Mouse (Mus musculus) frontal cortex, adult 2 months (tissue): Measurements from ENCODE around the gene Rhob. TPM values are rescaled to one million over a fixed set of nuclear protein-coding genes. Genes with fewer than 3 reads are reported as not detected.

Experiments used
- DNase-seq, 2 experiments: peaks; one replicate each; pipeline ENCODE4 v3.0.0; 2022; ENCODE audit warnings: low spot score in 1 of 2; ENCODE audit errors: extremely low spot score in 1 of 2
- polyA plus RNA-seq: library from polyadenylated mRNA; depleted of rRNA; stranded (reverse); fragments of >200 nt; gene quantifications from 2 replicates; pipeline ENCODE4 v1.2.3, GENCODE M21; 2012; rRNA removed

Rhob gene
- polyA plus RNA-seq, 1 experiment = 285 TPM

DNA sequence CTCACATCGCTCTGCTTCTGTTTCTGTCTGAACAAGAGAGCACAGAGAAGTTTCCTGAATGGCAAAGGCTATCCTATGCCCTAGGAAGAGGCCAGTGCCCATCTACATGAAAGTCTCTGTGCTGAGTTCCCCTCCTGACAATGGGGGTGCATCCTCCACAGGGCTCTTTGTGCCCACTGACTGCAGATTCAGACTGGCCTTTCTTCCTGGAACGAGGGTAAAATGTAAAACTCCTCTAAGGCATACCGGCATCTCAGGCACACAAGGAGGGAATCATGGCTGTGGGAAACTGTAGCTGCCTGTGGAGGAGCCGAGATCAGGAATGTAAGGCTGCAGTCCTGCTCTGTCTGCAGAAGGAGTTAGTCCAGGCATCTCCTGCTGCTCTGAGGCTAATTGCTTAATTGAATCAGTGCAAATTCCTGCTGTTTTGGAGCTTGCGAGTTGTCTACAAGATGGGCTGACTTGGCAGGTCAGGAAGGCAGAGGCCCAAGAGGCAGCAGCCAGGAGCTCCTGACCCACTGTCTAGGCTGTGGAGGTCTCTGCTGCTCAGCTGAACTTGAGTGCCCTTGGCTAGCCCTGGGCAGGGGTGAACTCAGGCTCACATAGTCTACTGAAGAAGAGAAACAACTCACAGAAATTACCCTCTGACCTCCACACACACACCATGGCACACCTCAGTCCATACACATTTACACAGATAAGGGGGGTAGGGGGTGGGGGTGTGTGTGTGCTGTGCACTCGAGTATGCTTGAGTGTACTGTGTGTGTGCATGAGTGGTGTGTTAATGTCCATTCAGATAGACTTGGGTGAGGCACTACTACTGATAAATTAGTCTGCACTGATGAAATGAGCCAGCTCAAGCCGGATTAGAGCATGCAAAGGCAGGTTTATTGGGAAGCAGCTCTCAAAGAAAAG, 48.0 kb downstream of the Rhob start:
- DNase-seq = no peak

- DNase-seq = peak; percentile 41 to 77
These were observed 49.2 kb downstream of the Rhob start for GRCm38 (mm10) chr12:8450639-8451038.

DNA sequence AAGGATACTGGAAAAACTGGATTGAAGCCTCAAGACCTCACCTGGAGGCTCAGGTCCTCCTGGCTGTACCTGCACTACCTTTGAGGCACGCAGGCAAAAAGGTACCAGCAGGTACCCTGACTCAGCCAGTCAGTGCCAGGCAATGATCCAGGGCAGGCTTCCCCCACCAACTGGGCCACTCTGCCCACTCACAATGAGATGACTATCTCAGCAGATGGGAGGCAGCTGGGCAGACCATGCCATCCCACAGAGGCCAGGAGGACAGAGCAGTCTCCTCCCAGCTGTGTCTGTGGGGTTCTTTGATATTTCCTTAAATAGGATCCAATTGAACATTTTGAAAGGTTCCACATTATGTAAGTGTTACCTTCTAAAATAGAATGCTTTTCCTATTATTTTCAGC, 49.8 kb downstream of the Rhob start:
- peak; percentile 49 to 71 for DNase-seq

Other genes starting within 250 kb of the Rhob start
- gene Gdf7, start 198.1 kb downstream of the Rhob start, polyA plus RNA-seq = 0.08 and 0.26 TPM in 2 replicates
- gene Hs1bp3, start 186.6 kb downstream of the Rhob start, polyA plus RNA-seq = 12.8 and 13.5 TPM in 2 replicates
- not detected in 2 replicates for gene Slc7a15, start 99.1 kb upstream of the Rhob start, polyA plus RNA-seq
- 81.4 and 89.6 TPM in 2 replicates for gene Pum2, start 174.1 kb upstream of the Rhob start, polyA plus RNA-seq